Mouse (Mus musculus) testis, adult 10 weeks (tissue): ENCODE results near the gene Tbc1d1. TPM values are rescaled to one million over a fixed set of nuclear protein-coding genes. Genes with fewer than 3 reads are reported as not detected.

ENCODE experiments used
- polyA plus RNA-seq: library from polyadenylated mRNA; stranded (reverse); fragments of 350-450 nt; fragmentation: Illumina TruSeq; extraction: RNeasy Lipid Tissue Mini Kit (QIAGEN cat#74804); gene quantifications from one replicate; pipeline ENCODE4 v1.2.3, GENCODE M21; 2014; ENCODE audit warnings: low read depth, low replicate concordance

Gene Tbc1d1
- polyA plus RNA-seq = 63.6 TPM

GRCm38 (mm10) chr5:64155861-64156550 is at the start of gene Tbc1d1:
TSS of gene Tbc1d1 (plus strand) at chr5:64156305.

Other genes with a start within 250 kb of the Tbc1d1 start
- gene Rell1, start 187.4 kb upstream of the Tbc1d1 start, polyA plus RNA-seq = 1.2 TPM
- gene Pgm2, start 63.4 kb upstream of the Tbc1d1 start, polyA plus RNA-seq = 4.7 TPM